Mouse (Mus musculus) liver, embryonic 14.5 days (tissue): ENCODE data around the gene Mmp2. TPM values are rescaled to one million over a fixed set of nuclear protein-coding genes. Genes with fewer than 3 reads are reported as not detected.
"Not testable (repeated sequence)": the region's sequence is repeated elsewhere in the genome, so short reads cannot be mapped to it uniquely, and the experiment has no call there.

Source experiments
- ATAC-seq: fragments of 200-750 bp; cut with Nextera tagmentation; 2 replicates; pipeline ENCODE4 v1.8.0; 2017; ENCODE audit warnings: moderate number of reproducible peaks, mild to moderate bottlenecking, moderate library complexity; ENCODE audit not compliant: insufficient read depth
- DNase-seq, 3 experiments: peaks; one replicate each; pipeline ENCODE4 v3.0.0-alpha.2; 2012 to 2013; ENCODE audit warnings: low read depth in 3 of 3, low spot score in 3 of 3
- H3K27ac ChIP-seq: fragments of 300-500 bp; sonication (generic); 2 replicates; pipeline ENCODE4 v1.5.1; 2014; ENCODE audit warnings: moderate library complexity, mild to moderate bottlenecking, control low read depth, inconsistent platforms
- H3K27me3 ChIP-seq: fragments of 300-500 bp; sonication (generic); 2 replicates; pipeline ENCODE4 v1.6.1; 2014; ENCODE audit warnings: mild to moderate bottlenecking, low read length, moderate library complexity; ENCODE audit not compliant: control insufficient read depth, insufficient read depth
- H3K36me3 ChIP-seq: fragments of 300-500 bp; sonication (generic); replicated peaks from 2 replicates; pipeline ENCODE4 v1.6.1; 2014; ENCODE audit warnings: low read depth; ENCODE audit not compliant: control insufficient read depth, insufficient read depth
- H3K4me1 ChIP-seq, 2 experiments: fragments of 200-500 bp in 1 of 2; fragments of 300-500 bp in 1 of 2; sonication (generic) in 1 of 2; replicated peaks; 2 replicates each; pipeline ENCODE4 v1.6.1; 2012 to 2014; ENCODE audit warnings: antibody characterized with exemption in 1 of 2, inconsistent platforms in 1 of 2, low read length in 1 of 2; ENCODE audit not compliant: control insufficient read depth in 2 of 2, insufficient read depth in 2 of 2
- H3K4me2 ChIP-seq: fragments of 300-500 bp; sonication (generic); 2 replicates; pipeline ENCODE4 v1.6.1; 2014; ENCODE audit warnings: low read depth, mild to moderate bottlenecking, control low read depth, moderate library complexity
- H3K4me3 ChIP-seq, 2 experiments: fragments of 200-500 bp in 1 of 2; fragments of 300-500 bp in 1 of 2; sonication (generic) in 1 of 2; 2 replicates each; pipeline ENCODE4 v1.5.1; 2012 to 2014; ENCODE audit warnings: low read depth in 2 of 2, low read length in 2 of 2, mild to moderate bottlenecking in 2 of 2, control low read depth in 1 of 2, inconsistent platforms in 1 of 2, moderate library complexity in 1 of 2; ENCODE audit not compliant: insufficient read depth in 1 of 2
- H3K9ac ChIP-seq: fragments of 300-500 bp; sonication (generic); replicated peaks from 2 replicates; pipeline ENCODE4 v1.6.1; 2014; ENCODE audit warnings: mild to moderate bottlenecking, control low read depth, moderate library complexity
- H3K9me3 ChIP-seq: fragments of 300-500 bp; sonication (generic); 2 replicates; pipeline ENCODE4 v1.6.1; 2016; ENCODE audit warnings: low read length, mixed read lengths; ENCODE audit not compliant: control insufficient read depth
- CTCF ChIP-seq: IDR thresholded peaks from 2 replicates; pipeline ENCODE4 v1.5.1; 2016; ENCODE audit warnings: antibody characterized with exemption, low read depth, control low read depth
- EP300 ChIP-seq: IDR thresholded peaks from 2 replicates; pipeline ENCODE4 v1.6.1; 2016; ENCODE audit warnings: antibody characterized with exemption, low read depth
- WGBS: fragments of 180-500 bp; shearing (Covaris S2); extraction: QIAGEN DNeasy Blood & Tissue Kit; methylation state at CpG from one replicate; pipeline ENCODE4 v1.1.7; 2014; ENCODE audit not compliant: insufficient replicate concordance; 5-methylcytosine and 5-hydroxymethylcytosine counted together
- polyA plus RNA-seq, 2 experiments: library from polyadenylated mRNA; depleted of rRNA in 1 of 2; stranded (reverse) in 1 of 2; unstranded in 1 of 2; fragments of >200 nt; fragmentation: Nextera tagmentation in 1 of 2; extraction: Ambion mirVana in 1 of 2; gene quantifications; 2 replicates each; pipeline versions ENCODE4 v1.2.1 to v1.2.3; 2012 to 2014

Mmp2 gene
- polyA plus RNA-seq (2012; rRNA removed) (4.2 and 5.4 TPM in 2 replicates), polyA plus RNA-seq (2014; fragmentation: Nextera tagmentation; extraction: Ambion mirVana) (8.1 and 8.8 TPM in 2 replicates)

- no peaks in the 10 kb centered on the region for H3K36me3 ChIP-seq
- DNase-seq (no peak), ATAC-seq (no peak)
- H3K4me3 ChIP-seq = peak within 1 kb of the TSS; percentile 32 to 41
- H3K27ac ChIP-seq = no peak within 1 kb of the TSS
- H3K27me3 ChIP-seq = no peaks in the 10 kb centered on the region
- H3K4me2 ChIP-seq = peak within 1 kb of the TSS; percentile 24; the same call in 1 of the 2 replicates
- 0 out of 4 replicates have a peak, but pooled peaks cover 0 to 2% of the 10 kb centered on the region in 2 experiments for H3K4me1 ChIP-seq
- TF ChIP-seq EP300 (no peak), CTCF (no peak)
- 2% methylated on average over 37 of the region's 37 CpGs for WGBS
- H3K9ac ChIP-seq = no peak within 1 kb of the TSS
- H3K9me3 ChIP-seq = no peaks in the 10 kb centered on the region
Measured at GRCm38 (mm10) chr8:92827243-92828034, at the start of gene Mmp2. TSS of gene Mmp2 (plus strand) at chr8:92827291.

GRCm38 (mm10) chr8:92780976-92781375 is 46.1 kb upstream of the Mmp2 start:
- no peak overlapping the region for H3K27ac ChIP-seq
- no peak for TF ChIP-seq CTCF
- TF ChIP-seq EP300 = no peak
- H3K36me3 ChIP-seq = no peaks in the 10 kb centered on the region
- ATAC-seq (no peak), DNase-seq (no peak)
- H3K27me3 ChIP-seq = no peaks in the 10 kb centered on the region
- H3K9me3 ChIP-seq = no peaks in the 10 kb centered on the region
- 44% methylated on average over 3 of the region's 3 CpGs for WGBS
- H3K9ac ChIP-seq = no peak overlapping the region
- H3K4me3 ChIP-seq = no peak overlapping the region
- H3K4me2 ChIP-seq = no peak overlapping the region
- no peaks in the 10 kb centered on the region for H3K4me1 ChIP-seq

GRCm38 (mm10) chr8:92783906-92784610 is 43.0 kb upstream of the Mmp2 start:
- Histone ChIP-seq H3K27me3 (no peaks in the 10 kb centered on the region), H3K36me3 (no peaks in the 10 kb centered on the region), H3K27ac (no peak overlapping the region), H3K4me2 (no peak overlapping the region), H3K4me1 (no peaks in the 10 kb centered on the region), H3K4me3 (no peak overlapping the region), H3K9me3 (no peaks in the 10 kb centered on the region), H3K9ac (no peak overlapping the region)
- ATAC-seq = no peak
- TF ChIP-seq CTCF = no peak
- TF ChIP-seq EP300 = no peak
- 51% methylated on average over 3 of the region's 3 CpGs for WGBS
- DNase-seq = no peak

GRCm38 (mm10) chr8:92790835-92791234 is 36.3 kb upstream of the Mmp2 start:
- TF ChIP-seq CTCF (no peak), EP300 (no peak)
- H3K4me2 ChIP-seq = no peak overlapping the region
- no peak overlapping the region for H3K4me3 ChIP-seq
- no peaks in the 10 kb centered on the region for H3K36me3 ChIP-seq
- no peak for ATAC-seq
- H3K27me3 ChIP-seq = no peaks in the 10 kb centered on the region
- no peak for DNase-seq
- no peaks in the 10 kb centered on the region for H3K4me1 ChIP-seq
- no peak overlapping the region for H3K27ac ChIP-seq
- WGBS = 50% methylated on average over 3 of the region's 3 CpGs
- no peak overlapping the region for H3K9ac ChIP-seq
- no peaks in the 10 kb centered on the region for H3K9me3 ChIP-seq

GRCm38 (mm10) chr8:92791999-92792398 is 35.1 kb upstream of the Mmp2 start:
- not testable (repeated sequence) for H3K36me3 ChIP-seq, ATAC-seq, H3K9ac ChIP-seq, H3K27ac ChIP-seq, H3K27me3 ChIP-seq, H3K4me1 ChIP-seq, H3K4me3 ChIP-seq, H3K9me3 ChIP-seq, H3K4me2 ChIP-seq, DNase-seq
- 50% methylated on average over 2 of the region's 2 CpGs for WGBS
- TF ChIP-seq CTCF = peak; percentile 23; the same call in 1 of the 2 replicates
